Mouse (Mus musculus) megakaryocyte progenitor cell, adult 5-6 weeks (primary cell): ENCODE data around the gene Gm21738. TPM values are rescaled to one million over a fixed set of nuclear protein-coding genes. Genes with fewer than 3 reads are reported as not detected.
"Not testable (repeated sequence)": the region's sequence is repeated elsewhere in the genome, so short reads cannot be mapped to it uniquely, and the experiment has no call there.

Source experiments
- ATAC-seq: replicated peaks from 2 replicates; pipeline ENCODE4 v1.8.0; 2016; ENCODE audit warnings: mild to moderate bottlenecking, moderate TSS enrichment, inconsistent platforms; ENCODE audit not compliant: poor library complexity
- total RNA-seq, 2 experiments: library from RNA; stranded (forward) in 1 of 2; stranded (reverse) in 1 of 2; fragments of 157-497, 149-512 nt in 1 of 2; fragments of 200-1000 nt in 1 of 2; gene quantifications; 2 replicates each; pipeline versions ENCODE4 v1.2.3 to v1.2.4; 2015 to 2017

The Gm21738 gene
- total RNA-seq (2015) (0.46 TPM in 1 of 2 replicates, not detected in the other), total RNA-seq (2017) (2.4 and 3.2 TPM in 2 replicates)

GRCm38 (mm10) chr14:19418830-19419229 lies at the start of gene Gm21738:
Gm21738 (minus strand) TSS chr14:19418930.
- ATAC-seq, result not testable (repeated sequence)

DNA sequence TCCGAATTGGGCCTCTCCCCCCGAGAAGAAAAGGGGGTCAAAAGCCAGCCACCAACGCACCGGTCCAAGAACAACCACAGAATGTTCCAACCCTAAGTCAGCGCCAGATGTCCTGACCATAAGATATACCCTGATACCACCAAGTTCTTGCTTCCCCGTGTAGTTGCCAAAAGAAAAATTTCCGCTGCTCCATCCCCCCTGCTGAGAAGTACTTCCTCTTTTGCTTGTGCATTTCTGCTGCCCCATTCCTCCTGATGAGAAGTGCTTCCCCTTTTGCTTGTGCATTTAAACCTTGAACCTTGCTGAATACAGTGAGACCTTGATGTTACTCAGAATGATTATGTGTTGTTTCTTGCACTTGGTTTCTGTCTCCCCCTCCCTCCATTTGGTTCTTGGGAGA lies 35.0 kb downstream of the Gm21738 start:
- not testable (repeated sequence) for ATAC-seq

Other genes with a start within 250 kb of the Gm21738 start
- not detected in 2 replicates for gene Gm2244, start 131.0 kb upstream of the Gm21738 start, total RNA-seq (2015)
- gene Gm2244, start 131.0 kb upstream of the Gm21738 start, total RNA-seq (2017), result not detected in 2 replicates
- 1.4 and 1.9 TPM in 2 replicates for gene Gm2237, start 166.2 kb upstream of the Gm21738 start, total RNA-seq (2015)
- gene Gm2237, start 166.2 kb upstream of the Gm21738 start, total RNA-seq (2017), result 1.3 TPM in 1 of 2 replicates, not detected in the other
- not detected in 2 replicates for gene Gm5458, start 183.7 kb upstream of the Gm21738 start, total RNA-seq (2015)
- not detected in 2 replicates for gene Gm5458, start 183.7 kb upstream of the Gm21738 start, total RNA-seq (2017)